Mouse (Mus musculus) forebrain, embryonic 12.5 days (tissue): ENCODE data around the gene Mxd3. TPM values are rescaled to one million over a fixed set of nuclear protein-coding genes. Genes with fewer than 3 reads are reported as not detected.

Experiments
- ATAC-seq: fragments of 200-750 bp; cut with Nextera tagmentation; 2 replicates; pipeline ENCODE4 v1.8.0; 2017; ENCODE audit warnings: moderate TSS enrichment; ENCODE audit not compliant: low FRiP score
- H3K27ac ChIP-seq: fragments of 300-500 bp; sonication (generic); 2 replicates; pipeline ENCODE4 v1.5.1; 2016; ENCODE audit warnings: mild to moderate bottlenecking
- H3K27me3 ChIP-seq: fragments of 300-500 bp; sonication (generic); 2 replicates; pipeline ENCODE4 v1.6.1; 2016; ENCODE audit warnings: mild to moderate bottlenecking
- H3K36me3 ChIP-seq: fragments of 300-500 bp; sonication (generic); replicated peaks from 2 replicates; pipeline ENCODE4 v1.6.1; 2016; ENCODE audit warnings: mild to moderate bottlenecking
- H3K4me1 ChIP-seq: fragments of 300-500 bp; sonication (generic); 2 replicates; pipeline ENCODE4 v1.6.1; 2016
- H3K4me2 ChIP-seq: fragments of 300-500 bp; sonication (generic); 2 replicates; pipeline ENCODE4 v1.6.1; 2016; ENCODE audit warnings: mild to moderate bottlenecking, moderate library complexity
- H3K4me3 ChIP-seq: fragments of 300-500 bp; sonication (generic); replicated peaks from 2 replicates; pipeline ENCODE4 v1.5.1; 2016; ENCODE audit warnings: mild to moderate bottlenecking
- H3K9ac ChIP-seq: fragments of 300-500 bp; sonication (generic); 2 replicates; pipeline ENCODE4 v1.6.1; 2016; ENCODE audit warnings: mild to moderate bottlenecking
- H3K9me3 ChIP-seq: fragments of 300-500 bp; sonication (generic); 2 replicates; pipeline ENCODE4 v1.6.1; 2016
- WGBS: fragments of 180-500 bp; shearing (Covaris S2); methylation state at CpG from one replicate; pipeline ENCODE4 v1.1.7; 2016; 5-methylcytosine and 5-hydroxymethylcytosine counted together
- polyA plus RNA-seq: library from polyadenylated mRNA; unstranded; fragments of >200 nt; fragmentation: Nextera tagmentation; extraction: Ambion mirVana; gene quantifications from 2 replicates; pipeline ENCODE4 v1.2.1, GENCODE M21; 2016

The Mxd3 gene
- polyA plus RNA-seq: 35.5 and 39.1 TPM in 2 replicates

DNA sequence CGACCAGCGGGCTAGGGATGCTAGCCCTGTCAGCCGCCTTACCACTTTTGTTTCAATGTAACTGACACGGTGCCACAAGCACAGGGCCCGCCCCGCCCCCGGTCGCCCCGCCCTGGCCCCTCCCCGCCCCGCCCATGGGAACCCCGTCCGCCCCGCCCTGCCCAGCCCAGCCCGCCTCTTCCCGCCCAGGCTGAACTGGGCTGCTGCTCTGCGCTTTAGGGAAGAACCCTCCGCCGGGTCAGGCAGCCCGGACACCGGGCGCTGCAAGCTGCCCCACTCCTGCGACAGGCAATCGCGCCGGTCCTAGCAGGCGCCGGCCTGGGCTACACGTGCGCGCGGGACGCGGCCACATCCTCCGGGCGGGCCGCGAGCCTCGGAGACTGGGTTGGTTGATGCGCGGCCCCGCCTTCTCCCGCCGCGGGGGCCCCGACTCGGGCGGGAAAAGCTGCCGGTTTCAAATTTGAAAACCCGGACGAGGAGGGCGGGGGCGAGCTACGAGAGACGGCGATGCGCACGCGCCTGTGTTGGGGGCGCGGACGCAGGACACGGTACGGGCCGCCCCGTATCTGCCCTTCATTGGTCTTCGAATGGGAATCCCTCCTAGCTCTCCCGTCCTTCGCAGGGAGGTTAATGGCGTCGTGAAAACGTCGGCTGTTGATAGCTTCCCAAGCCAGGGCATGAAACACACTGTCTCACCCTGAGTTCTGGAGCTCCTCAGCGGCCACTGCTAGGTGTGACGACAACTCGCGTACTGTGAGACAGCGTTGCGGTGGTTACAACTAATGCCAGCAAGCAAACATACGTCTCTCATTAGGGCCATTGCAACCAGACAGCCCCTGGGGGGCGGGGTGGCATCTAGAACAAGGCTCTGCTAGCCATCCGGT is at the start of gene Mxd3:
Mxd3 (minus strand) TSS at position 141 of the 884 bp plus-strand sequence.
- H3K36me3 ChIP-seq: peaks cover 22% of the 10 kb centered on the region

DNA sequence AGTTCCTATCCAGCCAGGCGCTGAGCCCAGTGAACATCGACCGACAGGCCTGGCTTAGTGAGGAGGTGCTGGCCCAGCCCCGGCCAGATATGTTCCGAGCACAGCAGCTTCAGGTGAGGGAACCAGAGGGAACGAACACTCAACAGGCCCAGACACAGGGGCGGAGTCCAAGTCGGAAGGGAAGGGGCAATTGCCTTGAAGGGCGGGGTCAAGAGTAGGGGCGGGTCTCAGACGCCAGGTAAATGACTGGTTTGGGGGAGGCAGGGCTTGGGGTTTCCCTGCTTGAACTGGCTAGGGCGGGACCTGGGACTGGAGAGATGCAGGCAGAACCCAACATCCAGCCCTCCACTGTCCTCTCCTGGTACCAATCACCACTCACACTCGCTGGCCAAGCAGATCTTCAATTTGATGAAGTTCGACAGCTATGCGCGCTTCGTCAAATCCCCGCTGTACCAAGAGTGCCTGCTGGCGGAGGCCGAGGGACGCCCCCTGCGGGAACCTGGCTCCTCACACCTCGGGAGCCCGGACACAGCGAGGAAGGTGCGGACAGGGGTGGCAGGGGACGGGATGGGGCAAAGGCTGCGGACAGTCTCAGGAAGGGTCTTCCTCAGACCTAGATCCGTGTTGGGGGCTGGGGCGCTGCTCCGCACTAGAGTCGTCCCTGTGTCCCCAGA is 49.4 kb upstream of the Mxd3 start:
- Histone ChIP-seq H3K9ac (no peak overlapping the region), H3K4me3 (no peak overlapping the region; the same call in 1 of the 2 replicates), H3K4me2 (no peak overlapping the region), H3K36me3 (no peaks in the 10 kb centered on the region), H3K27ac (no peak overlapping the region), H3K9me3 (no peaks in the 10 kb centered on the region), H3K4me1 (peaks cover 4% of the 10 kb centered on the region; the same call in 1 of the 2 replicates), H3K27me3 (peaks cover 77% of the 10 kb centered on the region)
- 3% methylated on average over 32 of the region's 32 CpGs for WGBS
- no peak for ATAC-seq

More for the DNA sequence above, at the start of gene Mxd3:
- Histone ChIP-seq H3K4me3 (peak within 1 kb of the TSS; percentile 74), H3K27me3 (no peaks in the 10 kb centered on the region), H3K4me1 (peaks cover 38% of the 10 kb centered on the region), H3K4me2 (peak within 1 kb of the TSS; percentile 82), H3K27ac (peak within 1 kb of the TSS; percentile 97), H3K9me3 (no peaks in the 10 kb centered on the region), H3K9ac (peak within 1 kb of the TSS; percentile 66)
- ATAC-seq: peak; percentile 86
- under 1% methylated on average over 76 of the region's 82 CpGs for WGBS

DNA sequence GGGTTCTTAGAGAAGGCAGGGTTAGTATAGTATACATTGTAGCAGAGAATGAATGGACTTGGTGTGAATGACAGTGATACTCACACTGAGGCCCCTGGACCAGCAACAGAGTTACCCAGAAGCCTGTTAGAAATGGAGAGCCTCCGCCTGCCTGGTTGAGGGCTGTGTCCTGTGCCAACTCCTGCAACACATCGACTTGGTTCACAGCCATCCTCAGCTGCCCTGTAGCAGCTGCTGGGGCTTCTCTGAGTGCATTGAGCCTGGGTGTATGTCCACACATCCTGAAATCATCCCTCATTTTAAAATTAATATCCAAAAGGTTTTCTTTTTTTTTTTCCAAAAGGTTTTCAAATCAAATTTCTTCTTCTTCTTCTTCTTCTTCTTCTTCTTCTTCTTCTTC is 46.3 kb upstream of the Mxd3 start:
- Histone ChIP-seq H3K4me1 (peaks cover 4% of the 10 kb centered on the region; the same call in 1 of the 2 replicates), H3K36me3 (no peaks in the 10 kb centered on the region), H3K9me3 (no peaks in the 10 kb centered on the region), H3K27ac (no peak overlapping the region), H3K4me2 (no peak overlapping the region), H3K27me3 (peaks cover 74% of the 10 kb centered on the region), H3K4me3 (no peak overlapping the region), H3K9ac (no peak overlapping the region)
- 73% methylated on average over 2 of the region's 2 CpGs for WGBS
- ATAC-seq: no peak

DNA sequence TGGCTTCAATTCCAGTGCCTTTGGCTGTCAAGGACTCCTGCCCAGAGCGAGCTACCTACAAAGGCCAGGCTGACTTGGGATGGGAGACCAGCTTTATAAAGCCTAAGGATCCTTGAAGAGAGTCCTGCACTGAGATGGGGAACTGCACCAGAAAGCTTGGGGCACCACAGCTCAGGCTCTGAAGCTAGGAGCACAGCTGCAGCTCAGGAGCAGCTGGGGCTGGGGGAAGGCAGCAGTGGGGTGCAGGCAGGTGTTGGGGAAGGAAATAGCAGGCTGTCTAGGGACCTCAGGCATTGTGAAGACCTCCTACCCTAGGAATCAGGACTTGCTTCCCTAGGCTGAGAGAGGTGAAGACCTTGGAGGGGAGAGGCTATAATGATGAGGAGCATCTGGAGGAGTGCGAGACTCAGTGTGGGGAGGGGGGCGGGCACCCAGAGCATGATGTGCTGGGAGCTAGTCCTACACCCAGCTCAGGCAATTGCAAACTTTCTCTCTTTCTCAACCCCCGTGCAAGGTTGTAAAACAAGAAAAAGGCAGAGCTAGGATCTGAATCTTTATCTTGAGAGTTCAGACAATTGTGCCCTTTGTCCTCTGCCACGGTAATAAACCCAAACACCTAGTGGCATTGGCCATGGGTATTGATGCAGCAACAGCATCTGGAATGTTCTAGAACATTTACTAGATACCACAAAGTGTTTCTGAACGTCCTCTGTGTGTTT is 44.7 kb upstream of the Mxd3 start:
- H3K36me3 ChIP-seq: no peaks in the 10 kb centered on the region
- WGBS: 68% methylated on average over 6 of the region's 6 CpGs
- ATAC-seq: no peak
- H3K27ac ChIP-seq: no peak overlapping the region
- peaks cover 3% of the 10 kb centered on the region; the same call in 1 of the 2 replicates for H3K4me1 ChIP-seq
- peaks cover 72% of the 10 kb centered on the region for H3K27me3 ChIP-seq
- H3K9ac ChIP-seq: no peak overlapping the region
- H3K4me2 ChIP-seq: no peak overlapping the region
- no peak overlapping the region for H3K4me3 ChIP-seq
- H3K9me3 ChIP-seq: no peaks in the 10 kb centered on the region

DNA sequence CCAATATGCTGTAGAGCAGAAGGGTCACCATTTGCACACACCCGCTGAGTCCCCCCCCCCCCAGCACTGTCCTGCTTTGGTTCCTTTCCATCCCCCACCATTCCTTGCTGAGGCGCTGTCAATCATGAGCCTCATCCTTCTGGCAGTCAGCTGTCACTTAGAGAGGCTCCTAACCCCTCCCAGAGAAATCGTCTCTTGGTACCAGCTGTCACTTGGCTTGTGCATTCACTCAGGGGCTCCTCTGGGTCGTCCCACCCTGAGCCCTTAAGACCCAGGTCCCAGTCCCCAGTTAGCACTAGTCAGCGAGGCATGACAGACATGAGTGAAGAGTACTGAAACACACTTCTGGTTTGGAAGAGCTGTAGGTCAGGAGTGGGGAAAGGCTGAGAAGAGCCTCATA is 42.1 kb upstream of the Mxd3 start:
- no peaks in the 10 kb centered on the region for H3K9me3 ChIP-seq
- H3K27me3 ChIP-seq: peaks cover 58% of the 10 kb centered on the region
- H3K4me3 ChIP-seq: no peak overlapping the region
- H3K4me1 ChIP-seq: no peaks in the 10 kb centered on the region
- no peak overlapping the region for H3K4me2 ChIP-seq
- no peaks in the 10 kb centered on the region for H3K36me3 ChIP-seq
- H3K9ac ChIP-seq: no peak overlapping the region
- 53% methylated on average over 5 of the region's 5 CpGs for WGBS
- ATAC-seq: no peak
- no peak overlapping the region for H3K27ac ChIP-seq

DNA sequence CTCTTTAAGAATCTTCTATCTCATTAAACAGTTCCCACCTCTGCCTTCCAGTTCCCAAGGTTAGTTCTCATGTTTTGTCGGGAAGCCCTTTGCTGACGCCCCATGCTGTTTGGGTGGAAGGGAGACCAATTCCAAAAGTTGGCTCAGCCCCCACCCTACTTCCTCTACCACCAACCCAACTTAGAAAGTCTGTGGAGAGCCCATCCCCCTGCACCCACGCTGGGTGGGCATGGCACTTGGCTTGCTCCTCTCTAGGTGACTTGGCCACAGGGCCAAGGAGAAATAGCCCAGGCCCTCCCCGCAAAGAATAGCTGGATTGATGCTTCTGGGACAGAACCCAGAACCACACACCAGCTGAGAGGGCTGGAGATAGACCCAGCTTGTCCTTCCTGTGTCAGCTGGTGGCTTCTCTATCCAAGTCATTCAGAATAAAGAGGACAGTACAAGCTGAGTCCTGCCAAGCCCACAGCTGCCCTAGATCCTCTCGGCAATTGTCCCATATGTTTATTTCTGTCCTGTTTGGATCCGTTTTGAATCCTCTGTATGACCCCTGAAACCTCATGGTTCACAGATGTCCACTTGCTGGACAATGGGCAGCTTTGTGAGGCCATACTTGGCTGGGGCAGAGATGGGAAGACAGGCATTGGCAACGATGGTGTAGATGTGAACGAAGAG is 41.5 kb upstream of the Mxd3 start:
- Histone ChIP-seq H3K36me3 (no peaks in the 10 kb centered on the region), H3K27ac (no peak overlapping the region), H3K4me1 (no peaks in the 10 kb centered on the region), H3K4me2 (no peak overlapping the region), H3K4me3 (no peak overlapping the region), H3K9ac (no peak overlapping the region), H3K27me3 (peaks cover 54% of the 10 kb centered on the region), H3K9me3 (no peaks in the 10 kb centered on the region)
- WGBS: 76% methylated on average over 8 of the region's 8 CpGs
- no peak for ATAC-seq

DNA sequence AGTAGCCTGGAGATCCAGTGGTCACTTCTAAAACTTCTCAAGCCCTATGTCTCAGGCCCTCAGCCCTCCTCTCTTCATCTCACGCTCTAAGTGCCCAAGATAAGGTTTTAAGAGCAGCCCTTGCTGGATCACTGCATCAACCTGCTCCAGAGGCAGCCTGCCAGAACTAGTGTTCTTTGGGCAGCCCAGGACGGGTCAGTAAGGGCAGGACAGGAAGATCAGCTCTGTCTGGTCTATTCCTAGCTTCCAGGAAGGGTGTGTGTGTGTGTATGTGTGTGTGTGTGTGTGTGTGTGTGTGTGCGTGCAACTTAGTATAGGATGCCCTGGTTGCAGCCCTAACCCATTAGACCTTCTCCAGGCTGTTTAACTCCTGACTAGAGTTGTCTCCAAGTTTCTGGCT is 40.6 kb upstream of the Mxd3 start:
- peaks cover 56% of the 10 kb centered on the region for H3K27me3 ChIP-seq
- H3K9ac ChIP-seq: no peak overlapping the region
- H3K4me3 ChIP-seq: no peak overlapping the region
- no peaks in the 10 kb centered on the region for H3K9me3 ChIP-seq
- H3K4me1 ChIP-seq: no peaks in the 10 kb centered on the region
- no peak overlapping the region for H3K4me2 ChIP-seq
- WGBS: 75% methylated on average over 3 of the region's 3 CpGs
- no peaks in the 10 kb centered on the region for H3K36me3 ChIP-seq
- ATAC-seq: no peak
- H3K27ac ChIP-seq: no peak overlapping the region

DNA sequence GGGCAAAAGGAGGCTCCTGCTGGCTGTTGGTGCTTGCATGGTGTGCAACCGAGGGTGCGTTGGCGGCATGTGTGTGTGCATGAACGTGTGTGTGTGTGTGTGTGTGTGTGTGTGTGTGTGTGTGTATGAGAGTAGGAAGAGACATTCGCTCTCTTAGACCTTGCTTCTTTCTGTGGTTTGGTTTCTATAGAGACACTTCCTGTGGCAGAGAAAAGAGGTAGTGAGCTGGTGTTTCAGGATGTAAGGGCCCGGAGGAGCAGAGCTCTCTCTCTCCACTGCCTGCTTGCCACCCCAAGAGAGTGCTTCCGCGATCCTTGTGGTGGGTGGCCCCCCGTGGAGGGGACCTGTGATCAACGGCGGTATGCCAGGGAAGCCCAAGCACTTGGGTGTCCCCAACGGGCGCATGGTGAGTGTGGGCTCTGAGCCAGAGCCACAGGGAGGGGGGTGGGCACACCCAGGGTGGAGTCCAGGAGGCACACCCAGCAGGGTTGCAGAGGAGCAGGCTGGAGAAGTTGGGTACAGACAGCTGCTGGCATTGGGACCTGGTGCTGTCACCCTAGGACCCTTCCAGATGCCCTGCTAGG is 40.0 kb upstream of the Mxd3 start, which contains the start of gene Rgs14:
Rgs14 (plus strand) TSS at position 202 of the 584 bp plus-strand sequence.
- Histone ChIP-seq H3K36me3 (no peaks in the 10 kb centered on the region), H3K4me1 (no peaks in the 10 kb centered on the region), H3K27me3 (peaks cover 51% of the 10 kb centered on the region), H3K4me3 (no peak within 1 kb of the TSS), H3K4me2 (no peak within 1 kb of the TSS), H3K9me3 (no peaks in the 10 kb centered on the region), H3K27ac (no peak within 1 kb of the TSS), H3K9ac (no peak within 1 kb of the TSS)
- WGBS: 62% methylated on average over 13 of the region's 13 CpGs
- no peak for ATAC-seq

DNA sequence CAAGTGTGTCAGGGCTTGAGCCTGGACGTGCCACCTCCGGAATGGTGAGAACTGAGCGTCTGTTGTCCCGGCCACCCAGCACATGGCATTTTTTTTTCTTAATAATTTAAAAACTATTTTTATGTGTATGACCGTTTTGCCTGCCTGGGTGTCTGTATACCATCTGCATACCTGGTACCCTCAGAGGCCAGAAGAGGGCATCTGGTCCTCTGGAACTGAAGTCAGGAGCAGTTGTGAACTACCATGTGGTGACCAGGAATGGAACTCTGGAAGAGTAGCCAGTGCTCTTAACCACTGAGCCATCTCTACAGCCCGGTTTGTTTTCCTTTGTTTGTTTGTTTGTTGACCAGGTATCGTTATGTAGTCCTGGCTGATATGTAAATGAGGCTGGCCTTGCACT is 38.8 kb upstream of the Mxd3 start:
- H3K4me2 ChIP-seq: no peak overlapping the region
- peaks cover 40% of the 10 kb centered on the region for H3K27me3 ChIP-seq
- no peak overlapping the region for H3K4me3 ChIP-seq
- ATAC-seq: no peak
- H3K27ac ChIP-seq: no peak overlapping the region
- 83% methylated on average over 7 of the region's 7 CpGs for WGBS
- H3K9ac ChIP-seq: no peak overlapping the region
- H3K36me3 ChIP-seq: no peaks in the 10 kb centered on the region
- no peaks in the 10 kb centered on the region for H3K4me1 ChIP-seq
- no peaks in the 10 kb centered on the region for H3K9me3 ChIP-seq

DNA sequence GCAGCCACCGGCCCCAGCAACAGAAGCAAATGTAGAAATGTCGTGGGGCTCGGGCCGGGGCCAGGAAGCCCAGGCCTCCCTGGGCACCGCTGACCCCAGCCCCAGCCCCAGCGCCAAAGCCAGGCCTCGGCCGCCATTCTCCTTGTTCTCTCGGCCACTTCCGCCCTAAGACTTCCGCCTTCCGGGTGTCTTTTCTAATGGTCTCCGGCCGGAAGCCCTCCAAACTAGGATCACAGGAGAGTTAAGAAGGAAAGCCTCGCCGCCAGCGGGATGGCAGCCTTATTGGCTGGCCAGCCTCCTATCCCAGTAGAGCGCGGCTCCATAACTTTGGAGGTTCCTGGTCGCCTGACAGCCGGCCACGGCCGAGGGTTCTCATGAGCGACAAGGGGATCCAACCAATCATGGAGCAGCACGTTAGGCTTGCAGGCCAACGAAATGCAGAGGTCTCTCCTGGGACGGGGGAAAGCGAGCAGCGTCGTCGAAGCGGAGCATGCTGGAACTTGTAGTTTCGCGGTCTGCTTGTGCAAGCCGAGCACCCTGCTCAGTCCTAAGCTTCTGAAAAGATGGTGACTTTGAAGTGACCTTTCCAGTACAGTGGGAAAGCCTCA is 32.9 kb upstream of the Mxd3 start, which contains the start of gene Lman2:
Lman2 (minus strand) TSS at position 331 of the 608 bp plus-strand sequence.
- Histone ChIP-seq H3K27me3 (0 out of 2 replicates have a peak, but pooled peaks cover 3% of the 10 kb centered on the region), H3K9ac (peak within 1 kb of the TSS; percentile 86), H3K4me3 (peak within 1 kb of the TSS; percentile 81), H3K4me2 (peak within 1 kb of the TSS; percentile 86), H3K4me1 (peaks cover 28% of the 10 kb centered on the region), H3K36me3 (peaks cover 27% of the 10 kb centered on the region), H3K9me3 (no peaks in the 10 kb centered on the region), H3K27ac (peak within 1 kb of the TSS; percentile 95)
- ATAC-seq: peak; percentile 98
- WGBS: under 1% methylated on average over 34 of the region's 35 CpGs

DNA sequence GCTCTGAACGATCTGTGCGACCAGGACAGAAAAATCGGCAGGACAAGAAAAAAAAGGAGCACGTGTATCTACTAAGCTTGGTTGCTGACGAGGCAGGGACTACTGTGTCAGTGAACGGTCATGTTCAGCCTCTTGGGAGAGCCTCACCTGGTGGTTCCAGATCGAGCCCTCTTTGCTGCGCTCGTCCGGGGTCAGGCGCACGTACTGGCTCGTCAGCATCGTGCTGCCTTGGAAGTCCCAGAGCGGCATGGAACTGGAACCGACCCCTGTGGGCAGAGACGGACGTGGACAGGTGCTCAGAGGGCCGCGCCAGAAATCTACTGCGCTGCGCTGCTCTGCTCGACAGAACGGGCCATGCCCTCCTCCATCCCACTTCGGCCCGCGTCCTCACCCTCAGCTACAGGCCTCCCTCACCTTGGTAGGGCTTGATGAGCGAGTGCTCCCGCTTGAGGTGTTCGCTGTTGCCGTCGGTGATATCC is 32.4 kb upstream of the Mxd3 start:
- Histone ChIP-seq H3K9me3 (no peaks in the 10 kb centered on the region), H3K36me3 (peaks cover 31% of the 10 kb centered on the region), H3K4me3 (peak overlapping the region; percentile 81), H3K27ac (peak overlapping the region; percentile 95), H3K27me3 (0 out of 2 replicates have a peak, but pooled peaks cover 3% of the 10 kb centered on the region), H3K9ac (peak overlapping the region; percentile 86), H3K4me2 (peak overlapping the region; percentile 86), H3K4me1 (peaks cover 28% of the 10 kb centered on the region)
- under 1% methylated on average over 32 of the region's 32 CpGs for WGBS
- ATAC-seq: peak; percentile 56
